Mouse (Mus musculus): ENCODE results near the gene Colca2.

Gene Colca2

DNA sequence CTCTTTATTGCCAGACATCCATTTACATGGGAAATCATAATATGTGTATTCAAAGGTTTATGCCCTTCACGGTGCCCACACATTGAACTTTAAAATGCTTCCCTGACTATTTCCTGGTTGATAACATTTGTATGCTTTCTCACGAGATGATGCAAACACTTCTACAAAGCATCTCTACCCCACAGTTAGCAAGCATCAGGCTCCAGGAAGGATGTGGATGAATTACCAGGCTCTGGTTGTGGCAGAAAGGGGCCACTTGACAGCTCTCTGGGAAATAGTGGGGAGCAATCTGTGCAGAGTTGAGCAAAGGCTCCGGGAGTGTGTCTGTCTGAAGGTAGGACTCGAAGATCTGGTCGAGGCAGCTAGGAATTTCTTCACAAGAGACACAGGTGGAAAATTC is 6.3 kb downstream of the Colca2 start:
- no peak for DNase-seq (ENCODE audit: low read depth, low spot score)

- no peak for DNase-seq (ENCODE audit: low read depth, low spot score)
Measured at GRCm38 (mm10) chr9:51271073-51271472, 7.3 kb downstream of the Colca2 start.

GRCm38 (mm10) chr9:51268852-51269251 is 9.5 kb downstream of the Colca2 start:
- no peak for DNase-seq (ENCODE audit: low read depth, low spot score)

DNA sequence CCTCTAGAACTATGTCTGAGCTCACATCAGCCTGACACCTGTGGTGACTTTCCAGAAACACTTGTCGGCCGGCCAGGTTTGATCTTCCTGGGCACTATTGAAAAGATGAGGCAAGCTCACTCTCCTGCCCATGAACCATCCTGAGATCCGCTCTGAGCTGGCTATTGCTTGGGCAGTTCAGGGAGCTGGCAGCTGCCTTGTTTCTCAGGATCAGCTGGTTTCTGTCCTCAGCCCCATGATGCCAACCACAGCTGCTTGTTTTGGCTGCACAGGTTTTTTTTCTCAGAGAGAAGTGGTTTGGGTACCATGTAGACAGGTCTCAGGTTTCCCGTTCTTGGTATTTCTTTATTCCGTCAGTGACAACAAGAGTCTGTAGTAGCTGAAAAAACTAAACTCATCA is 19.9 kb downstream of the Colca2 start:
- no peak for DNase-seq (ENCODE audit: low read depth, low spot score)

DNA sequence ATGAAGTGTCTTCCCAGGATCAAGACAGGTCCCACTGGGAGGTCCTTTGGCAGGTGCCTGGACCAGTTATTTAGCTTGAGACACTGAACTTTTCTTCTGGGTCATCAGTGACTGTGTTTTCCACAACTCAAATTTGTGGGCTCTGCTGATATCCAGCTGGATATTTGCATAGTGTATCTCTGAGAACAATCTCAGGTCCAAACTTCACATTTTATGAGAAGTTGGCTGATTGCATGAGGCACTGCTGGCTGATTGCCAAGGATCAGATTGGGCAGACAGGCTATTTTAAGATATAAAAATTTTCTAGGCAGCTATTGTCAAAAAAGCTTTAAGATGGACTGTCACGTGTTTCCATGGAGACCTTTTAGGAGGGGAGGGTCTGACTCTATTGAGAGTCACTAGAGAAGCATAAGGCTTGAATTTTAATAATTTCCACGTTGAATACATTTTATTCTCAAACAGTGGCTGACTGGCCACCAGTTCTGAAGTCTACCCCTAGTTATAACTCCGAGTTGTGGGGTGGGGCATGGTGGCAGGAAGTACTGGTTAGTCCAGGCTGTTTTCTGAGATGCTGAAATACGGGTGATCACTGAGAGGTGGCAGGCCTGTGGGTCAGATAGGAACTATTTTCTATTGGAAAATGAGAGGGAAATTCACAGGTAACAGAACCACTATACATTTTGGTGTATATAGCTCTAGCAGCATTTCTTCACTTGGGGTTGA is 21.4 kb downstream of the Colca2 start:
- no peak for DNase-seq (ENCODE audit: low read depth, low spot score)

DNA sequence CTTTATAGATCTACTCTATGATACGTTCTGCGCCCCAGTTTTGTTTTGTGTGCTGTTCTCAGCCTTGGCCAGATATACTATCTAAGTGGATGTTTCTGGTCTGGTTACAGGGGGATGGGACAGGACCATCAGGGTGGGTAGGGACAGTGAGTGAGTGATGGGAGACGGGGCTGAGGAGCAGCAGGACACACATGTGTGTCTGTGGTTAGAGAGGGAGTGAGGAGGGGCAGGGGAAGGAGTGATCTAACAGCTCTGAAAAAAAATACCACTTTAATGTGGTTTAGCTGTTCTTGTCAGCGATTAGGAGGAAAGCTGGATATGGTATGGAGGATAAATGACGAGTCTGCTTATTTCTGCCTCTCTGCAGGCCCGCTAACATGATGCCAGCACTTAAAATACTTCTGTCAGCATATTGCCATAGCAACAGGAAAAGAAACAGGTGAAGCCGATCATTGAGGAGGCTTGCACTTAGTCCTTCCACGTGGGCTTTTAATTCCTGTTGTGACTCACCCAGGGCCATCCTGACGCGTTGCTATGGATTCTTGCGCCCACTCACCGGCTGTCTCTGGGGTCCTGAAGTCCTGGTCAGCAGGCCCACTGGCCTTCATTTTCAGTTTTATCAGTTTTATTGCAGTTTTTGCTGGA is 39.5 kb downstream of the Colca2 start:
- DNase-seq (ENCODE audit: low read depth, low spot score), result no peak

GRCm38 (mm10) chr9:51232163-51232562 is 46.2 kb downstream of the Colca2 start:
- no peak for DNase-seq (ENCODE audit: low read depth, low spot score)

DNA sequence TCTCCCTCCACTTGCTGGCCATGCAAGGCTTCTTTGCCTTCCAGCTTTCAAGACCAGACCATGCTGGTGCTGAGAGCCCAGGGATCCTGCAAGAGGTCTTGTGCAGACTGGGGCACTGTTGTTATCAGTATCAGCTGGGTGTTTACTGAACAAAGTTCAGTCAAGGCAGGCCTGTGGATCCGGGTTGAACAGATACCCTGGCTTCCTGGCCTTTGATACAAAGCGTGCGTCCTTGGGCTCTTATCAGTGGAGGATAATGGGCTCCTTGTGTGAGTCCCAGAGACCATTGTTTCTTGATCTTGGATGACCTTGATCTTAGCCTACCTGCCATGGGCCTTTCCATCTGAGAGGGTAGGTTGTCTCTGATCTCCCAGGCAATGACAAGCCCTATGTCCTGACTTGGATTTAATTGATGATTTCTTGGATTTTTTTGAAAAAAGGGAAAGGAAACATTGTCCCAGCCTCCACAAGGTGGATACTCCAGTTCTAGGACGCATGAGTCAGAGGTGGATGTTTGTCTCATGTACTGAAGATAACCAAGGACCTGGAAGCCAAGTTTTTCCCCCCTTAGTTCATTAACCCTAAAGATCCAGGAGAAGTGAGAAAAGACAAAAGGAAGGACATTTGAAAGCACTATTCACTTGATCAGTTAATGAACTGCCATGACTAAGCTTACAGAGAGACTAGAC is 47.5 kb downstream of the Colca2 start:
- no peak for DNase-seq (ENCODE audit: low read depth, low spot score)

GRCm38 (mm10) chr9:51225636-51226166 is 52.7 kb downstream of the Colca2 start:
- no peak for DNase-seq (ENCODE audit: low read depth, low spot score)
